Comparison of ENCODE assay signal across 8 mouse cellular contexts in genomic region chr8:86745935-86746441, GRCm38 (mm10). TPM values are rescaled to one million over a fixed set of nuclear protein-coding genes. Genes with fewer than 3 reads are reported as not detected.
DNase-seq lines count a peak whose midpoint lies in the region; ATAC-seq and TF ChIP-seq lines count a peak whose summit lies in the region.

No protein-coding gene starts in this region.

- peak overlapping the region; percentile 81 for H3K4me2 ChIP-seq in heart, embryonic 12.5 days
- H3K4me2 ChIP-seq in kidney, embryonic 16.5 days (replicated peaks; ENCODE audit: low read depth, low read length) = peak overlapping the region; percentile 91

- no peaks in the 10 kb centered on the region for H3K9me3 ChIP-seq in heart, embryonic 12.5 days (replicated peaks)
- no peaks in the 10 kb centered on the region for H3K9me3 ChIP-seq in kidney, embryonic 16.5 days (ENCODE audit: low read length)

- H3K79me3 ChIP-seq in C2C12 (ENCODE audit: low read depth) = peaks cover 42% of the 10 kb centered on the region

- peak; percentile 97 for DNase-seq in brain, embryonic 14.5 days (ENCODE audit: low read depth)
- DNase-seq in liver, adult 2 months (ENCODE audit: extremely low read depth, low read depth, low spot score) = peak; percentile 53
- DNase-seq in spleen, postnatal 36 days (ENCODE audit: low spot score in 2 of 2) = peak; percentile 92

- peak overlapping the region; percentile 71 for H3K4me3 ChIP-seq in C2C12 (ENCODE audit: insufficient read depth, poor library complexity, severe bottlenecking)
- H3K4me3 ChIP-seq in heart, embryonic 12.5 days = peak overlapping the region; percentile 91
- peak overlapping the region; percentile 72 for H3K4me3 ChIP-seq in kidney, embryonic 16.5 days (ENCODE audit: low read length)
- H3K4me3 ChIP-seq in liver, adult 2 months (ENCODE audit: insufficient read depth, low read depth, low read length) = peak overlapping the region; percentile 55

- H3K27ac ChIP-seq in heart, embryonic 12.5 days (ENCODE audit: poor library complexity, severe bottlenecking) = peak overlapping the region; percentile 98
- H3K27ac ChIP-seq in kidney, embryonic 16.5 days (ENCODE audit: low read length) = peak overlapping the region; percentile 94
- H3K27ac ChIP-seq in liver, adult 2 months (replicated peaks; ENCODE audit: insufficient read depth, low read depth, low read length) = peak overlapping the region; percentile 66

- no peaks in the 10 kb centered on the region for H3K36me3 ChIP-seq in C2C12 (ENCODE audit: control insufficient read depth, insufficient read depth)
- no peaks in the 10 kb centered on the region for H3K36me3 ChIP-seq in heart, embryonic 12.5 days
- no peaks in the 10 kb centered on the region for H3K36me3 ChIP-seq in kidney, embryonic 16.5 days (ENCODE audit: insufficient read depth, low read length)
- H3K36me3 ChIP-seq in liver, adult 2 months (ENCODE audit: control insufficient read depth, insufficient read depth, low read length) = no peaks in the 10 kb centered on the region

- H3K79me2 ChIP-seq in C2C12 (ENCODE audit: control insufficient read depth, insufficient read depth) = peaks cover 47% of the 10 kb centered on the region
- H3K79me2 ChIP-seq in liver, adult 2 months (ENCODE audit: control insufficient read depth, insufficient read depth, low read length) = peaks cover 19% of the 10 kb centered on the region; the same call in 1 of the 2 replicates

- ATAC-seq in erythroblast, adult 5-6 weeks (replicated peaks; ENCODE audit: low FRiP score, poor library complexity, severe bottlenecking) = peak; percentile 78
- peak; percentile 91 for ATAC-seq in heart, embryonic 12.5 days (ENCODE audit: insufficient number of reproducible peaks, low FRiP score)
- peak; percentile 86 for ATAC-seq in kidney, embryonic 16.5 days (ENCODE audit: low FRiP score, low TSS enrichment)
- ATAC-seq in monocyte, adult 5-6 weeks (replicated peaks; ENCODE audit: insufficient number of reproducible peaks, low FRiP score, low TSS enrichment, poor library complexity, severe bottlenecking) = peak; percentile 70

- peak; percentile 93 for TF ChIP-seq POLR2A in brain, embryonic 14.5 days (IDR thresholded peaks at IDR 0.05; ENCODE audit: borderline replicate concordance, extremely low read depth, insufficient read depth, insufficient read length, poor library complexity, severe bottlenecking)
- peak; percentile 23; the same call in 1 of the 2 replicates for TF ChIP-seq POLR2A in liver, adult 2 months (IDR thresholded peaks at IDR 0.05; ENCODE audit: extremely low read depth, insufficient read depth, low read length)

- no peak for TF ChIP-seq CTCF in C2C12 (IDR thresholded peaks at IDR 0.05; ENCODE audit: control insufficient read depth, insufficient read depth, insufficient read length)
- no peak for TF ChIP-seq CTCF in brain, embryonic 14.5 days (IDR thresholded peaks at IDR 0.05; ENCODE audit: borderline replicate concordance, extremely low read depth, insufficient read depth, insufficient read length)
- TF ChIP-seq CTCF in liver, adult 2 months (IDR thresholded peaks at IDR 0.05; ENCODE audit: low read depth, low read length) = no peak

- H3K27me3 ChIP-seq in C2C12 (ENCODE audit: control insufficient read depth, insufficient read depth, insufficient read length) = no peaks in the 10 kb centered on the region
- H3K27me3 ChIP-seq in heart, embryonic 12.5 days (replicated peaks) = no peaks in the 10 kb centered on the region
- no peaks in the 10 kb centered on the region for H3K27me3 ChIP-seq in kidney, embryonic 16.5 days (ENCODE audit: insufficient read depth, low read length)
- H3K27me3 ChIP-seq in liver, adult 2 months (ENCODE audit: control insufficient read depth, insufficient read depth, low read length) = no peaks in the 10 kb centered on the region

- peak overlapping the region; percentile 96 for H3K9ac ChIP-seq in heart, embryonic 12.5 days
- peak overlapping the region; percentile 99 for H3K9ac ChIP-seq in kidney, embryonic 16.5 days (replicated peaks; ENCODE audit: low read length)
- H3K9ac ChIP-seq in liver, adult 2 months (ENCODE audit: low read depth, low read length) = peak overlapping the region; percentile 99

- H3ac ChIP-seq in C2C12 (ENCODE audit: control insufficient read depth, insufficient read length, low read depth) = peak overlapping the region; percentile 95

- H3K4me1 ChIP-seq in heart, embryonic 12.5 days (replicated peaks) = peaks cover 22% of the 10 kb centered on the region
- H3K4me1 ChIP-seq in kidney, embryonic 16.5 days (ENCODE audit: insufficient read depth, low read length) = peaks cover 15% of the 10 kb centered on the region
- H3K4me1 ChIP-seq in liver, adult 2 months (ENCODE audit: control insufficient read depth, insufficient read depth, low read length) = peaks cover 2% of the 10 kb centered on the region; the same call in 1 of the 2 replicates

- WGBS in heart, embryonic 12.5 days = 0% methylated on average over 66 of the region's 70 CpGs
- under 1% methylated on average over 50 of the region's 70 CpGs for WGBS in kidney, embryonic 16.5 days
- 0% methylated on average over 65 of the region's 70 CpGs for WGBS in liver, adult 2 months

TF ChIP-seq in C2C12, 6 proteins besides CTCF, POLR2A, EP300 and RAD21:
- TF ChIP-seq FOSL1 (IDR thresholded peaks at IDR 0.05; ENCODE audit: insufficient read depth, low read length, poor library complexity, severe bottlenecking) (no peak), MYOD1 (IDR thresholded peaks at IDR 0.05; ENCODE audit: control insufficient read depth, insufficient read length, low read depth) (no peak), MAX (IDR thresholded peaks at IDR 0.05) (peak; percentile 15)
TF ChIP-seq in C2C12: peak in this region for 1.

RNA-seq across cellular contexts. Expression of gene Siah1a, which starts 0.3 kb away (rescaled TPM):
- 9.1 TPM for polyA plus RNA-seq in C2C12 (2012; fragmentation: generic; extraction: Trizol)
- polyA plus RNA-seq in brain, embryonic 14.5 days (2012; rRNA removed) = 66.4 and 79.3 TPM in 2 replicates
- total RNA-seq in erythroblast, adult 5-6 weeks (2015; ENCODE audit: low replicate concordance) = 21.1 and 34.4 TPM in 2 replicates
- total RNA-seq in erythroblast, adult 5-6 weeks (2017; ENCODE audit: low replicate concordance) = 32.7 and 42.7 TPM in 2 replicates
- 38.3 and 40.0 TPM in 2 replicates for polyA plus RNA-seq in heart, embryonic 12.5 days (2016; fragmentation: Nextera tagmentation; extraction: Ambion mirVana)
- polyA plus RNA-seq in kidney, embryonic 16.5 days (2015; fragmentation: Nextera tagmentation; extraction: Ambion mirVana) = 31.7 and 40.1 TPM in 2 replicates
- total RNA-seq in liver, adult 2 months (2014; rRNA removed) = 7.1 and 7.9 TPM in 2 replicates
- 6.0 and 6.4 TPM in 2 replicates for polyA plus RNA-seq in liver, adult 2 months (2012; rRNA removed)
- total RNA-seq in monocyte, adult 5-6 weeks (2017) = 29.7 to 37.9 TPM (median 35.9 TPM) in 3 replicates

RNA-seq across cellular contexts. Expression of gene Gm10638, which starts 0.5 kb away (rescaled TPM):
- 0.94 TPM for polyA plus RNA-seq in C2C12 (2012; fragmentation: generic; extraction: Trizol)
- polyA plus RNA-seq in brain, embryonic 14.5 days (2012; rRNA removed) = 1.7 and 2.5 TPM in 2 replicates
- total RNA-seq in erythroblast, adult 5-6 weeks (2015; ENCODE audit: low replicate concordance) = not detected in 2 replicates
- not detected in 2 replicates for total RNA-seq in erythroblast, adult 5-6 weeks (2017; ENCODE audit: low replicate concordance)
- polyA plus RNA-seq in heart, embryonic 12.5 days (2016; fragmentation: Nextera tagmentation; extraction: Ambion mirVana) = 4.9 and 5.0 TPM in 2 replicates
- 2.6 and 3.5 TPM in 2 replicates for polyA plus RNA-seq in kidney, embryonic 16.5 days (2015; fragmentation: Nextera tagmentation; extraction: Ambion mirVana)
- 0.20 TPM in 1 of 2 replicates, not detected in the other for total RNA-seq in liver, adult 2 months (2014; rRNA removed)
- polyA plus RNA-seq in liver, adult 2 months (2012; rRNA removed) = 0.16 and 0.17 TPM in 2 replicates
- total RNA-seq in monocyte, adult 5-6 weeks (2017) = not detected in 3 replicates

Comparison
In these comparisons a context has a peak if more than half of its experiments do, and no peak if none do; other contexts are left out.
1. Peak in every context shown above with its lines: DNase-seq, ATAC-seq, H3K4me3 ChIP-seq and H3K27ac ChIP-seq.